Mouse (Mus musculus): ENCODE measurements around the gene Hspa12b.

- no peak for TF ChIP-seq CTCF (conservative IDR thresholded peaks at IDR 0.05 in 1 of 2, IDR thresholded peaks at IDR 0.05 in 1 of 2; ENCODE audit: low read depth in 2 of 2, low read length in 2 of 2)
- no peak for TF ChIP-seq POLR2A (IDR thresholded peaks at IDR 0.05; ENCODE audit: low read depth, low read length)
- TF ChIP-seq EP300 (IDR thresholded peaks at IDR 0.05; ENCODE audit: low read length) = no peak
- TF ChIP-seq MXI1 (IDR thresholded peaks at IDR 0.05; ENCODE audit: low read depth, low read length) = no peak
Observed at GRCm38 (mm10) chr2:131168914-131169313, 41.8 kb downstream of the Hspa12b start.
